Mouse (Mus musculus): ENCODE measurements around the gene Nfia. TPM values are rescaled to one million over a fixed set of nuclear protein-coding genes. Genes with fewer than 3 reads are reported as not detected.
A peak's percentile ranks its signal among the peaks of the same experiment; 100 is the strongest.

Gene Nfia
- polyA plus RNA-seq, 1 experiment from 2014 or later, result 54.3 TPM

DNA sequence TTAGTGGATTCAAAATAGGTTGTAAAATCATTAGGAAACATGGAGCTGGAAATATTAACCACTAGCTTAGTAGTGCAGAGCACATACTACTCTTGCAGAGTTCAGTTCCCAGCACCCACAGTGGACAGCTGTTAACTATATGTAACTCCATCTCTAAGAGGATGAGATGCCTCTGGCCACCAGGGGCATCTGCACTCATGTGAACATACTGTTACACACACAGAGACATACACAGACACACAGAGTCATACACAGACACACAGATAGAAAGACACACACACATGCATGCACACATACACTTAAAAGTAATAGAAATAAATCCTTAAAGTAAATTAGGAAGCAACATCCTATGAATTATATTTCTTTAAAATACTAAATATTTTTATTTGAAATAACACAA lies 149.1 kb downstream of the Nfia start:
- H3K9ac ChIP-seq (ENCODE audit: low read length), result no peak overlapping the region
- peaks cover 11 to 57% of the 10 kb centered on the region in 2 experiments for H3K4me1 ChIP-seq (ENCODE audit: control insufficient read depth in 2 of 2, insufficient read depth in 2 of 2, low read length in 2 of 2)
- ATAC-seq (ENCODE audit: insufficient number of reproducible peaks, insufficient read depth, low FRiP score, low read depth), result no peak
- no peaks in the 10 kb centered on the region for H3K36me3 ChIP-seq (ENCODE audit: control insufficient read depth, insufficient read depth, low read length)
- H3K4me2 ChIP-seq (ENCODE audit: low read length), result no peak overlapping the region
- H3K9me3 ChIP-seq (ENCODE audit: control insufficient read depth, low read length), result no peaks in the 10 kb centered on the region
- no peak overlapping the region for H3K4me3 ChIP-seq (ENCODE audit: control insufficient read depth in 1 of 2, insufficient read depth in 1 of 2, low read depth in 1 of 2, low read length in 2 of 2)
- H3K27ac ChIP-seq (replicated peaks in 1 of 2; ENCODE audit: control insufficient read depth in 1 of 2, insufficient read depth in 1 of 2, low read depth in 2 of 2, low read length in 2 of 2), result no peak overlapping the region
- H3K27me3 ChIP-seq (ENCODE audit: control insufficient read depth, insufficient read depth, low read length), result no peaks in the 10 kb centered on the region

DNA sequence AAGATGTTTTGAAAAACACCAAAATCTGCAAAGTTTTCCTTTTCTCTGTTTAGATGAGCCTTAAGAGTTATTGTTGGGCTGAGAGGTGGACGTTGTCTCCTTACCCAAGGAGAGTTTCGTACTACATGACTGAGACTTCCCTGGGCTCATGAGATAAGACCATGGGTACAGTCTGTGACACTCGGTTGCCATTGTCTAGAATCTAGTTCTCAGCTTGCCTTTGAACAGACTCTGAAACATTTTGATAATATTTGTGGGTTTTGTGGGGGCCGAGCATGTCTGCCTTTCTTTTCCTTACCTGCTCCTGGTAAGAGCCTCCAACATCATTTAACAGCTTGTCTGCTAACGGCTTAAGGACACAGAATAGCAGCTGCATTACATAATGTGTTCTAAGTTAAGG lies 150.7 kb downstream of the Nfia start:
- Histone ChIP-seq H3K4me3 (ENCODE audit: control insufficient read depth in 1 of 2, insufficient read depth in 1 of 2, low read depth in 1 of 2, low read length in 2 of 2) (no peak overlapping the region), H3K9me3 (ENCODE audit: control insufficient read depth, low read length) (no peaks in the 10 kb centered on the region), H3K4me2 (ENCODE audit: low read length) (no peak overlapping the region), H3K27me3 (ENCODE audit: control insufficient read depth, insufficient read depth, low read length) (no peaks in the 10 kb centered on the region), H3K9ac (ENCODE audit: low read length) (no peak overlapping the region), H3K36me3 (ENCODE audit: control insufficient read depth, insufficient read depth, low read length) (no peaks in the 10 kb centered on the region), H3K27ac (replicated peaks in 1 of 2; ENCODE audit: control insufficient read depth in 1 of 2, insufficient read depth in 1 of 2, low read depth in 2 of 2, low read length in 2 of 2) (0 out of 4 replicates have a peak overlapping the region, but pooled peaks of 1 of the 2 experiments have one; percentile 25), H3K4me1 (ENCODE audit: control insufficient read depth in 2 of 2, insufficient read depth in 2 of 2, low read length in 2 of 2) (peaks cover 14 to 55% of the 10 kb centered on the region in 2 experiments)
- no peak for ATAC-seq (ENCODE audit: insufficient number of reproducible peaks, insufficient read depth, low FRiP score, low read depth)
- 44% methylated on average over 5 of the region's 5 CpGs for WGBS

DNA sequence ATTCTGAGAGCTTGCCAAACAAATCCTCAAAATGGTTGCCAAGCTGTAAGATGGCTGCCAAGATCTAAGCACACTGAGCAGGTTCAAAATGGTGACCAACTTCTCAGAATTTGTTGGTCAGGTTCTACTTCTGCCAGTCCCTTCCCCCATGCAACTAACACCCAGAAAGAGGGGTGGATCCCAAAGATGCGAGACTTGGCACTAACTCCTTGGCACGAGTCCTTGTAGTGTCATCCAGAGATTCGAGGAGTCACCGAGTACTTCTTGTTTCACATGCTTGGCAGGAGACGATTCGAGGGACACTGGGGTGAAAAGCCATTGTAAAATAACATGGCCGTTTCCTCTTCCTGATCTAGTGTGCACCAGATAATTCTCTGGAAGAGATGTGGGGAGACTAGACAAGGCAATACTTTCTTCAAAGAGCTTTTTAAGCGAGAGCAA lies 151.4 kb downstream of the Nfia start:
- 62% methylated on average over 8 of the region's 8 CpGs for WGBS
- no peak for ATAC-seq (ENCODE audit: insufficient number of reproducible peaks, insufficient read depth, low FRiP score, low read depth)
- Histone ChIP-seq H3K9ac (ENCODE audit: low read length) (no peak overlapping the region), H3K36me3 (ENCODE audit: control insufficient read depth, insufficient read depth, low read length) (no peaks in the 10 kb centered on the region), H3K4me2 (ENCODE audit: low read length) (0 out of 2 replicates have a peak overlapping the region, but pooled peaks have one; percentile 7), H3K4me3 (ENCODE audit: control insufficient read depth in 1 of 2, insufficient read depth in 1 of 2, low read depth in 1 of 2, low read length in 2 of 2) (no peak overlapping the region), H3K4me1 (ENCODE audit: control insufficient read depth in 2 of 2, insufficient read depth in 2 of 2, low read length in 2 of 2) (peaks cover 14 to 50% of the 10 kb centered on the region in 2 experiments), H3K27me3 (ENCODE audit: control insufficient read depth, insufficient read depth, low read length) (no peaks in the 10 kb centered on the region), H3K9me3 (ENCODE audit: control insufficient read depth, low read length) (no peaks in the 10 kb centered on the region), H3K27ac (replicated peaks in 1 of 2; ENCODE audit: control insufficient read depth in 1 of 2, insufficient read depth in 1 of 2, low read depth in 2 of 2, low read length in 2 of 2) (peak overlapping the region; percentile 25 to 52; a peak in 3 of 4 replicates)

DNA sequence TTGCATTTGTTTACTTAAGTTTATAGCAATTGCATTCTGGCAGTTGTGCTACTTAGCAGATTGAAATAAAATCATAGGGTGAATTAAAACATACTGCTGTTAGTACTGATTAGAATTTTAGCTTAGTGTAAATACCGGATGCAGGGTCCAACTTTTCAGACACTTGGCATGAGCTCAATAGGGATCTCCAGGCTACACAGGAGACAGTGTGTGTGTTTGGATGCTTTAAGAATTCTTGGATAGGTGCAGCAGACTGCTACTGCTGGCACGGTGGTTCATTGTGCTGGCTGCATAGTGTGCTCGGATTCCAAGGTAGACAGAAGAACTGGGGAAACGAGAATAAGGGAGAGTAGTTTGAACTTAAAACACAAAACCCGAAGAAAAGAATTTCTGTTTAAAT lies 151.9 kb downstream of the Nfia start:
- Histone ChIP-seq H3K4me1 (ENCODE audit: control insufficient read depth in 2 of 2, insufficient read depth in 2 of 2, low read length in 2 of 2) (peaks cover 14 to 50% of the 10 kb centered on the region in 2 experiments), H3K36me3 (ENCODE audit: control insufficient read depth, insufficient read depth, low read length) (no peaks in the 10 kb centered on the region), H3K27me3 (ENCODE audit: control insufficient read depth, insufficient read depth, low read length) (no peaks in the 10 kb centered on the region), H3K9ac (ENCODE audit: low read length) (no peak overlapping the region), H3K9me3 (ENCODE audit: control insufficient read depth, low read length) (no peaks in the 10 kb centered on the region), H3K4me2 (ENCODE audit: low read length) (0 out of 2 replicates have a peak overlapping the region, but pooled peaks have one; percentile 8), H3K4me3 (ENCODE audit: control insufficient read depth in 1 of 2, insufficient read depth in 1 of 2, low read depth in 1 of 2, low read length in 2 of 2) (no peak overlapping the region), H3K27ac (replicated peaks in 1 of 2; ENCODE audit: control insufficient read depth in 1 of 2, insufficient read depth in 1 of 2, low read depth in 2 of 2, low read length in 2 of 2) (peak overlapping the region in 1 of 2 experiments; percentile 30; a peak in 1 of 4 replicates)
- ATAC-seq (ENCODE audit: insufficient number of reproducible peaks, insufficient read depth, low FRiP score, low read depth), result no peak
- 49% methylated on average over 5 of the region's 5 CpGs for WGBS

DNA sequence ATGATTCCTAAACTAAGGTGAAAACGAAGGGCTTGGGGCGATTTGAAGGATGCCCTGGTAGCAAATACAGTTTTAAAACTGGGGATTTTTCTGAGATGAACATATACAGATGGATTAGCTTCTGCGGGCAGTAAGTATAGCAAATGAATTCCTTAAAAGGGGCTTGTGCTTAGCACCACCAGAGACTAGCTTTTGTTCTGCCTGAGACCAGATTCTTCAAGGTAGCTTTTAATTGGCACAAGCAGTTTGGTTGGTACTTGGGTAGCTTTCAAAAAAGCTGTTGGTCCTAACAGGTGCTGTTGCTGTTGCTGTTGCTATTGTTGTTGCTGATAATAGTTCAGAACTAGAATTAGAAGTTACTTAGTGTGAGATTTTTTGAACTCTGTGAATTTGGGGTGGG lies 152.3 kb downstream of the Nfia start:
- 0 out of 2 replicates have a peak overlapping the region, but pooled peaks have one; percentile 8 for H3K4me2 ChIP-seq (ENCODE audit: low read length)
- peaks cover 14 to 47% of the 10 kb centered on the region in 2 experiments for H3K4me1 ChIP-seq (ENCODE audit: control insufficient read depth in 2 of 2, insufficient read depth in 2 of 2, low read length in 2 of 2)
- no peak overlapping the region for H3K4me3 ChIP-seq (ENCODE audit: control insufficient read depth in 1 of 2, insufficient read depth in 1 of 2, low read depth in 1 of 2, low read length in 2 of 2)
- no peak for ATAC-seq (ENCODE audit: insufficient number of reproducible peaks, insufficient read depth, low FRiP score, low read depth)
- H3K9ac ChIP-seq (ENCODE audit: low read length), result no peak overlapping the region
- no peaks in the 10 kb centered on the region for H3K9me3 ChIP-seq (ENCODE audit: control insufficient read depth, low read length)
- H3K36me3 ChIP-seq (ENCODE audit: control insufficient read depth, insufficient read depth, low read length), result no peaks in the 10 kb centered on the region
- WGBS, result 85% methylated on average over 3 of the region's 3 CpGs
- peak overlapping the region in 1 of 2 experiments; percentile 30; a peak in 1 of 4 replicates for H3K27ac ChIP-seq (replicated peaks in 1 of 2; ENCODE audit: control insufficient read depth in 1 of 2, insufficient read depth in 1 of 2, low read depth in 2 of 2, low read length in 2 of 2)
- no peaks in the 10 kb centered on the region for H3K27me3 ChIP-seq (ENCODE audit: control insufficient read depth, insufficient read depth, low read length)

DNA sequence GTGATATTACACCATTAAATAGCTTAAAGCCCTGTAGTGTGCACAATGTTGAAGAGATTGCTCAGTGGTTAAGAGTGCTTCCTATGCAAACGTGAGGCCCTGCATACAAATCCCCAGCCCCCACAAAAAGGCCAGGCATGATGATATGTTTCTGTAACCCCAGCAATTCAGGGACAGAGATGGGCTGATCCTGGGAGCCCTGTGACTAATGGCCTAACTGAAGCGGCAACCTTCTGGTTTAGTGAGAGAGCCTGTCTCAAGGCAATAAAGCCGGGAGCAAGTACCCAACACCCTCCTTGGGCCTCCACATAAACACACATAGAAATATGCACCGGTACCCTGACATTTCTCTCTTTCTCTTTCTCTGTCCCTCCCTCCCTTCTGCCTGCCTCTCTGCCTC lies 153.1 kb downstream of the Nfia start:
- H3K9ac ChIP-seq (ENCODE audit: low read length), result no peak overlapping the region
- H3K27ac ChIP-seq (replicated peaks in 1 of 2; ENCODE audit: control insufficient read depth in 1 of 2, insufficient read depth in 1 of 2, low read depth in 2 of 2, low read length in 2 of 2), result no peak overlapping the region
- H3K4me3 ChIP-seq (ENCODE audit: control insufficient read depth in 1 of 2, insufficient read depth in 1 of 2, low read depth in 1 of 2, low read length in 2 of 2), result no peak overlapping the region
- peaks cover 13 to 45% of the 10 kb centered on the region in 2 experiments for H3K4me1 ChIP-seq (ENCODE audit: control insufficient read depth in 2 of 2, insufficient read depth in 2 of 2, low read length in 2 of 2)
- WGBS, result 70% methylated on average over 4 of the region's 4 CpGs
- H3K9me3 ChIP-seq (ENCODE audit: control insufficient read depth, low read length), result no peaks in the 10 kb centered on the region
- no peak overlapping the region for H3K4me2 ChIP-seq (ENCODE audit: low read length)
- ATAC-seq (ENCODE audit: insufficient number of reproducible peaks, insufficient read depth, low FRiP score, low read depth), result no peak
- no peaks in the 10 kb centered on the region for H3K27me3 ChIP-seq (ENCODE audit: control insufficient read depth, insufficient read depth, low read length)
- H3K36me3 ChIP-seq (ENCODE audit: control insufficient read depth, insufficient read depth, low read length), result no peaks in the 10 kb centered on the region

DNA sequence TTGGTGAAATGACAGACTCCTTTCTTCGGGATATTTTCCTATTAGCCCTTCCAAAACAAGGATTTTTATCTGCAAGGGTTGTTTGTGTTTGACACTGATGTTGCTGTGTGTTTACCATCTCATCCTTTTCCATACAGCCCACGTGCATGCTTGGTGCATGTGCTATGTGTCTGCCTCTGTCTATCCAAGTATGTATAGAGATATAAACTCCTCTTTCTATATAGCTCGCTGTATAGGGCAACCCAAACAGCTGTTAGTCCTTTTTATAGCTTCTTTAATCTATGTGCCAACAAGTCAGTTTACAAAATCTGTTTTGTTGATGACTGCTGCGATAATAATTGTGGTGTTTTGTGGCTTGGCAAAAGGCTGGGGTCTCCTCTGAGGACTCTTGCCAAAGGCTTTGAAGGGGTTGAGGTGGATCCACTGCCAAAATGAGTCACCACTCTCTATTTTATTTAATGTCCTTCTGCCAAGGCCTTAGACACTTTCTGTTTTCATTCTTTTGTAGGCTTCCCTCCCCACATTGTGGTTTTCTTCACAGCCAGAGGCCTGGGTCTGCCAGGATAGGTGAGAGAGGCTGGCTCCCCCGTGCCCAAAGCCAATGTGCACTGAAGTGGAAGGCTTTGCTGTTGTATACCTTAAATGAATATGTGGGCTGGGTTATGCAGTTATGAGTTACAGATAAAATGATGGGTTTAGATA lies 154.2 kb downstream of the Nfia start:
- 0 out of 4 replicates have a peak overlapping the region, but pooled peaks of 1 of the 2 experiments have one; percentile 24 for H3K27ac ChIP-seq (replicated peaks in 1 of 2; ENCODE audit: control insufficient read depth in 1 of 2, insufficient read depth in 1 of 2, low read depth in 2 of 2, low read length in 2 of 2)
- 64% methylated on average over 5 of the region's 5 CpGs for WGBS

More for the DNA sequence above, 154.2 kb downstream of the Nfia start:
- Histone ChIP-seq H3K4me3 (ENCODE audit: control insufficient read depth in 1 of 2, insufficient read depth in 1 of 2, low read depth in 1 of 2, low read length in 2 of 2) (no peak overlapping the region), H3K36me3 (ENCODE audit: control insufficient read depth, insufficient read depth, low read length) (no peaks in the 10 kb centered on the region), H3K27me3 (ENCODE audit: control insufficient read depth, insufficient read depth, low read length) (no peaks in the 10 kb centered on the region), H3K4me1 (ENCODE audit: control insufficient read depth in 2 of 2, insufficient read depth in 2 of 2, low read length in 2 of 2) (peaks cover 12 to 41% of the 10 kb centered on the region in 2 experiments), H3K4me2 (ENCODE audit: low read length) (no peak overlapping the region), H3K9me3 (ENCODE audit: control insufficient read depth, low read length) (no peaks in the 10 kb centered on the region), H3K9ac (ENCODE audit: low read length) (no peak overlapping the region)
- no peak for ATAC-seq (ENCODE audit: insufficient number of reproducible peaks, insufficient read depth, low FRiP score, low read depth)

Measured in heart, embryonic 14.5 days (tissue).